Mouse (Mus musculus) gastrocnemius, postnatal 4 days (tissue): ENCODE data around the gene Tut7. TPM values are rescaled to one million over a fixed set of nuclear protein-coding genes. Genes with fewer than 3 reads are reported as not detected.
A peak's percentile ranks its signal among the peaks of the same experiment; 100 is the strongest.
"Not testable (repeated sequence)": the region's sequence is repeated elsewhere in the genome, so short reads cannot be mapped to it uniquely, and the experiment has no call there.

ENCODE experiments used
- DNase-seq, 2 experiments: peaks; one replicate each; pipeline ENCODE4 v3.0.0; 2021 to 2022; ENCODE audit warnings: low spot score in 2 of 2, mixed read lengths in 2 of 2
- total RNA-seq, 2 experiments: library from RNA; stranded (reverse); gene quantifications; 2 replicates each; pipeline ENCODE4 v1.2.3; 2021

Gene Tut7
- total RNA-seq, 2 experiments from 2014 or later, result 53.7 to 65.8 TPM

GRCm38 (mm10) chr13:59834786-59835452 is 12.0 kb upstream of the Tut7 start:
- DNase-seq, result no peak

- no peak for DNase-seq
Observed at GRCm38 (mm10) chr13:59832871-59833270, 9.9 kb upstream of the Tut7 start.

DNA sequence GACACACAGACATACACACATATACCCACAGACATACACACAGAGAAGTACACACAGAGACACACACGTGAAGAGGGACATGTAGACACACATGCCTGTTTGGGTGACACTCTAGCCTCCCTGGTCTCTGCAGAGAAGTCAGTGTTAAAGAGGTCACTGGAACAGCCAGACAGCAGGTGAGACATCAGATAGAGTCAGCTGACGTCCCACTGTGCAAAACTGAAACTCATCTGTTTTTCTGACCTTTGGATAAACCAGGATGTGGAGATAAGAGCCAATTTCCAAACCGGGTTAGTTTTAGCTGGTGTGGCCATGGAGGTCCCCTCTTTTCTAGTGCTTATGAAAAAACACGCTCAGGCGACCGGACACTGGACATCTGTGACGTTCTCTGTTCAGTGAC is 9.5 kb upstream of the Tut7 start:
- DNase-seq, result no peak

DNA sequence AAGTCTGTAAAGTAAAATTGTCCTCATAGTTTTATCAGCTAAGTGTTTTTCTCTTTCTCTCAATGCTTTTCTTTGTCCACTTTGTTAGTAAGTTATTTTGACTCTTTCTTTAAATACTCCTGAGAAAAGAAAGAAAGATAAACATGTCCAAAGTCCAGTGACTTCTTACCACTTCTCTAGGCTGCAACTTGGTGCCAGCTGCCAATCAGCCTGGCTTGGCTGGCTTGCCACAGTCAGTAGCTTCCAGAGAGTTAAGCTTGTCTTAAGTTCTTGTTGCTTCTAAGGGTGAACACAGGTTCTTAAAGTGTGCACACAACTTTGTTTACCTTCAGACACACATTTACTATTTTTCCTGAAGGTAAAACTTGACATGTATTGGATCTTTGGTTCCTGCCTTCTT is 3.0 kb upstream of the Tut7 start:
- DNase-seq, result no peak

DNA sequence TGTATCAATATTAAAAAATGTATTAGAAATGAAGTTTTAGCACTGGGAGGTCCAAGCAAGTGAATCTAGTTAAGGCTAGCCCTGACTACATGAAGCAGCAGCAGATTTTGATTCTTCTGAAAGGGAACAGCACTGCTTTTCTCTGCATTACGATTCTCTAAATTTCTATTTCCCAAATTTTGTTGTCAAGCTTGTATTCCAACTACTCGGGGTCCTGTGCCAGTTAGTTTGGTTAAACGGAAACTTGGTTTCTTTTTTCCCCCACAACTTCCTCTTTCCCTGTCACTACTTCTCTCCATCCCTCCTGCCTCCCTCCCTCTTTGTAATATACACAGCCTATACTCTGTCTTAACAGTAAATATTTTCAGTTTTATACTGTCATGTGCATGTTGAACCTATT is 2.1 kb downstream of the Tut7 start:
- no peak for DNase-seq

DNA sequence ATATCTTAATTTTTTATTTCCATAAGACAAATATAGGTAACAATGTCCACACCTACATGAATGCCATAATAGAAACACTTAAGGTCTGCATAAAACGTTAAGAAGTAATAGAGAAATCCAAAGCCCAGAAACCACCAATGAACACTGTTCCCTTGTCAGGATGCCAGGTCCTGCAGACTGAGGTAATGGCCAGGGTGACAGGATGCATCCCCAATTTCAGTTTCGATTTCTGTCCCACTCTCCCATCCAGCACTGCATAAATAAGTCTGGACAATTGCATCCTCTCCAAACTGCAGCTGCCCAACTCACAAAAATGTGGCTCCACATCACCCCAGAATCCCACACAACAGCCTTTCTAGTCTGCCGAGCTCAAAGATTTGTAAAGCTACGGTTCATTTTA is 2.8 kb downstream of the Tut7 start:
- no peak for DNase-seq

DNA sequence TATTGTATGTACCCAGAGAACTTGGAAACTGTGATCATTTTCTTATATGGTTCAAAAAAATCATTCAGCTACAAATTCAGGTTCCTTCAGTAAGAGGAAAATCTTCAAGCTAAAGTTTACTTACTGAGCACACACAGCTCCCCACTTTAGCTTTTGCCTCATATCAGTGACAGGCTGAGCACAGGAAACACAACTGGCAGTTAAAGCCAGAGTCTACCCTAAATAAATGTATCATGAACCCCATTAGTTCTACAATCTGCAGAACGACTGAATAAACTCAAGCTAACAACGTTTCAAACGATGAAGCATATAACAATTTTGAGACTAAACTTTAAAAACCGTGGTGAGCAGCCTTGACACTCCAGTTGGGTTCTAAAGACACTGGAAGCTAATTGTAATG is 5.6 kb downstream of the Tut7 start:
- DNase-seq, result no peak

GRCm38 (mm10) chr13:59814109-59814591 is 8.8 kb downstream of the Tut7 start:
- no peak for DNase-seq

DNA sequence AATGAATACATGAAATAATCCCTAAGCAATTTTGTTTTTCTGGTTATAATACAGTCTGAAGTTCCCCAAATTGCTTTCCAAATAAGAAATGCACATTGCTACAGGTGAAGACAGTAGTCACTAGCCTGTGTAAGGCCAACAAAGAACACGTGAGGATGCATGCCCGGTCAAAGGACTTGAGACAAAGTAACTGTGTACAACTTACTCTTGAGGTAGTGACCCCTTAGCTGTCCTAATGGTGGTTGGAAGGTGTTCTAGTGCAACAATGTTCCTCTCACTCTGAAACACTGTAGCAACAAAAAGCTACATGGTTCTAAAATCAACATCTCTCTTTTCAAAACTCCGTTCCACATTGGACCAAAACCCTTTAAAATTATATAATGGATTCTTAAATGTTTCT is 11.4 kb downstream of the Tut7 start:
- no peak for DNase-seq

- DNase-seq, result no peak
Observed at GRCm38 (mm10) chr13:59801000-59801399, 21.9 kb downstream of the Tut7 start.

DNA sequence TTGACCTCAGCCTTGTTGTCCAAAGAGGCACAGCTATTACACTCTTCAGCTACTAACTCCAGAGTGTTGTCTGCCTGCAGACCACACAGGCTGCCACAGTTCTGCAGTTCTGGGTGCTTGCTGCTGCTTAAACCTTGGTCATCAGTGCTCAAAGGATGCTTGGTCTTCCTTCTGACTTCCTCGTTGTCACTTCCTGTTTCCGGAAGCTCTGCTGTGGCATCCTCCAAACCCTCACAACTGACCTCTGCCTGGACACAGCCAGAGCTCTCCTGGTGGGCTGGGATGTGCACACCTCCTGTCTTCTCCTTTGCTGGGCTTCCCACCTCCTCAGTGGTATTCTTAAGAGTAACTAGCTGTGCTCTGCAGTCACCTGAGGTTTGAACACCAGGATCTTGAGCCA is 22.9 kb downstream of the Tut7 start:
- DNase-seq, result no peak

GRCm38 (mm10) chr13:59798306-59798705 is 24.6 kb downstream of the Tut7 start:
- no peak for DNase-seq

GRCm38 (mm10) chr13:59796466-59796848 is 26.5 kb downstream of the Tut7 start:
- DNase-seq, result no peak

GRCm38 (mm10) chr13:59795807-59796465 is 27.0 kb downstream of the Tut7 start:
- DNase-seq, result no peak

DNA sequence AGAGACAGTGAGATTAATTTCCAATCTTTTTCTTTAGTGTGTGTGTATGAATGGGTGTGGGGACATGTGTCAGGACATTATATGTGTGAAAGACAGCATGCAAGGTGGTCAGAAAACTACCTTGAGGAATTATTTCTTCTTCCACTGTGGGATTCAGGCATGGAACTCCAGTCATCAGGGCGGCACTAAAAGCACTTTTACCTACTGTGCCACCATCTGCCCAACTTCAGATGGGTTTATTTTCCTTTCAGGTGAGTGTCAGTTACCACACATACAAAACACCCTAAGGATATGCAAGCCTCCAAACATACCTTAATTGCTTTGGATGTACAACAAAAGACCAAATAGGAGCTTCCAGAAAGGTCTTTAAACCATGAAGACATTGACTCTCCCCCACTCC is 28.2 kb downstream of the Tut7 start:
- DNase-seq, result no peak

- DNase-seq, result no peak
Observed at GRCm38 (mm10) chr13:59782145-59782544, 40.8 kb downstream of the Tut7 start, which contains the start of gene Gm49354. Gene Gm49354, minus strand, starts transcription at chr13:59782245.

- DNase-seq, result not testable (repeated sequence)
Observed at GRCm38 (mm10) chr13:59779744-59780264, 43.1 kb downstream of the Tut7 start.

- no peak for DNase-seq
Observed at GRCm38 (mm10) chr13:59779213-59779612, 43.7 kb downstream of the Tut7 start.

DNA sequence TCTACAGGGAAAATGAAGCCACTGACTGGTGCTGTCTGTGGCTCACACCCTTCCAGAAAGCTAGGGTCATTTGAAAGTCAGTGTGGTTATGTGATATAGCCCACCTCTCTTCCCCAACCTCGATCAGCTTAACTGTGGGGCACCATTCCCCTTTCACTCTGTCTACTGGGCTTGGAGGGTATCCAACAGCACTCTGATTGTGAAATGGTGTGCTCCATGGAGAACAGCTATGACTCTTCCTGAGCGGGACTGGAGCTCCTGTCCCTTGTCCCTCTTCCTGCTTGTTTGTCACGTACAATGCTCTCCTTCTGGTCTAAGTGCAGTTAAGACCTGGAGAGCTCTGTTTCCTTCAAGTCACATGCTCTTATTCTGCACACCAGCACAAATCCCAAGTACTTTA is 47.8 kb downstream of the Tut7 start:
- DNase-seq, result no peak

- peak; percentile 40 to 73 for DNase-seq
Observed at GRCm38 (mm10) chr13:59771257-59771656, 51.7 kb downstream of the Tut7 start.

DNA sequence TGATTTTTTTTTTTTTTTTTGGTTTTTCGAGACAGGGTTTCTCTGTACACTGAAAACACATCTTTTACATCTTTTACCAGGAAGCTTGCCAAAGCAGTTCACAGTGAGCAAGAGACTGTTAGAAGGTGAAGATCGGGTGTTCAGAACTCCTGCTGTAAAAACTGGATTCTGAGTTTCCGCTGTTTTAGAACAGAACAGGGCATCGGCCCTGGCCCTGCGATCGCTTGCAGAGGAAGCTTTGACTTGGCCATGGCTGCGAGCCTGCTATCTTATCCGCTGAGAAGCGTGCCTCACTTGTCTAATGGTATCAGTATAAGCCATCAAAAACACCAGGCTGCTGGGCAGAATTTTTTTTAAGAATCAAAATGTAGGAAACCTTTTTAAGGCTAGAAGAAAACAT is 52.1 kb downstream of the Tut7 start:
- no peak for DNase-seq

DNA sequence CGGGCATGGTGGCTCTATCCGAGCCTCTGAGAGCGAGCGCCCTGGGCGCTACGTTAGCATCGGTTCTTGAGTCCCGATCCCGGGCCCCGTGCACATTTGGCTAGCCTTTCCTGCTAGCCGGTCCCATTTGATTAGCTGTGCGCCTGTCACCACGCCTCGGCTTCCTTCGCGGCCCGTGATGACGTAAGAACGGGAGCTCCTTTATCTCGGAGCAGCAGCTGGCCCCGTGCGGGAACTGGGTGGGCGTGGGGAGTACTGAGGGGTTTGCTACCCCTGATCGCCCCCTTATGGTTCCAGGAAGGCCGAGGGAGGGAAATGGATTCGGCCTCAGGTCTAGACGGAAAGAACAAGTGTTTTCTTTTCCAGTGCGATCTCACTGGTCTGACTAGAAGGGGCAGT is 52.8 kb downstream of the Tut7 start:
- peak; percentile 68 to 82 for DNase-seq
